Mouse (Mus musculus): ENCODE data around the gene Mmp8.

DNA sequence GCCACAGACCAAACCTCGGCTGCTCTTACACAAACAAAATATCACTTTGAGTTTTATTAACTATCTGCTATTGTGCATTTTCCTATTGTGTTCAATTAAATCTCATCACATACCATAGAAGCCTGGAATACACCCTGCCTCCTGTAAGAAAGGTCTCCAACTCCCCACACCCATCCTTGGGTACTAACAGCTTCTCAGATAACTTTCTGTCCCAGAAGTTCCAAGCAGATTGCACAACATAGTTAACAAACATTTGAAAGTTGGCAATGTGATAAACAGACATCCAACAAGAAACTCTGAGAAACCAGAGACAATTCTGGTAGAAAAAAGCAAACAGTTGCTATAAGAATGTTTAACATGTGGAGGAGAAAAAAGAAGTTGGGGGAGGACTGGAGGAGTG lies 12.2 kb downstream of the Mmp8 start:
- TF ChIP-seq CTCF (IDR thresholded peaks at IDR 0.05; ENCODE audit: extremely low read depth, insufficient read depth, insufficient read length, insufficient replicate concordance) (no peak), POLR2A (IDR thresholded peaks at IDR 0.05; ENCODE audit: low read depth, low read length) (no peak)
